Mouse (Mus musculus) megakaryocyte-erythroid progenitor cell, adult 5 weeks (primary cell): ENCODE data around the gene Zfp760. TPM values are rescaled to one million over a fixed set of nuclear protein-coding genes. Genes with fewer than 3 reads are reported as not detected.

Experiments used
- polyA plus RNA-seq: library from polyadenylated mRNA; stranded (reverse); fragments of >175 nt; gene quantifications from 2 replicates; pipeline ENCODE4 v1.2.3, GENCODE M21; 2012

The Zfp760 gene
- polyA plus RNA-seq, result 0.14 and 0.21 TPM in 2 replicates

DNA sequence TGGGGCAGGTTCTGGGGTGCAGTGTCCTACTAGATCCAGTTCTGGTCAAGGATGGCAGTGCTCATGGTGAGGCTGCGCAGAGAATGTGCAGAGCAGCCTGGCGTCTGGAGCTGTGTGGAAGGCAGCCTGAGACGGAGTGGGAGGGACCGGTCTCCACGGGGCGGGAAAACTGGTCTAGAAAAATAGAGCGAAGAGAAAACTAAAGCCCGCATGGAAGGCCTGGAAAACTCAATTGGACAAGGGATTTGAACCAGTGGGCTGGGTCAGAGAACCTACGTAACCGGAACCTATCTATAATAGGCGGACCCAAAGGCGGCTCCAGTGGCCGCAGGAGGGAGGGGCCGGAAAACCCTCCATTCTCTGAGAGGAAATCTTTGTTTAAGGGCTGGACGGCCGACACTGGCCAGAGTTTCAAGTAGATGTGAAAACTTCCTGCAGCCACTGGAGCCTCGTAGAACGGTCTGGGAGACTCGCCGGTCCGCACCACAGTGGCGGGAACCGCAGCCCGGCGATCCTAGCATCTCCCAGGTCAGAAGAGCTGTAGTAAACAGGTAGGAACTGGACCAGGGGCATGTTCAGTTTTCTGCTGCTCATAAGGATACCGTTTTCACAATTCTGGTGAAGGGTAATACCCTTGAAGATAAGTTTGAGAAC, at the start of gene Zfp760:
TSS of gene Zfp760 (plus strand) at position 399 of the 654 bp plus-strand sequence.

GRCm38 (mm10) chr17:21691560-21691959, 16.0 kb upstream of the Zfp760 start, which contains the start of gene Gm10226:
TSS of gene Gm10226 (plus strand) at chr17:21691860.

DNA sequence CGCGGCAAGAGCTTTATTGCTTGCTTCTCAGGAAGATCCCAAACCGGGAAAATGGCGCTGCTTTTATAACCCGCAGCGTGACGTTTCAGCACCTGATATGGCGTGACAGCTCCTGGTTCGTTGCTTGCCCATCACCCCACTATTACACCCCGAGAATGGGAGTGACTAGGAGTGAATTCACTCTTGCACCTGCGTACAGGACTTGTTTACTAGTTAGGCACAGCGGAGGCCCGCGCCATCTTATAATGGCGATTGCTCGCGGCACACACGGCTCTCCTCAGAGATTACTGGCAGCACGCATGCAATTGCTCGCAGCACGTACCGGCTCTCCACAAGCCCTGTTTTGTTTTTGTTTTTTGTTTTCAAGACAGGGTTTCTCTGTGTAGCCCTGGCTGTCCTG, 23.0 kb downstream of the Zfp760 start, which contains the start of gene Zfp229:
TSS of gene Zfp229 (plus strand) at position 301 of the 400 bp plus-strand sequence.

Other genes starting within 250 kb of the Zfp760 start
- gene Zfp53, start 218.7 kb upstream of the Zfp760 start, polyA plus RNA-seq, result 4.2 TPM in 2 replicates
- gene Zfp52, start 172.2 kb upstream of the Zfp760 start, polyA plus RNA-seq, result 2.5 and 2.9 TPM in 2 replicates
- 0.18 and 0.23 TPM in 2 replicates for gene Zfp948, start 140.7 kb upstream of the Zfp760 start, polyA plus RNA-seq
- 0.28 and 0.31 TPM in 2 replicates for gene Zfp983, start 57.1 kb upstream of the Zfp760 start, polyA plus RNA-seq
- 0.68 TPM in 1 of 2 replicates, not detected in the other for gene Gm10226, start 15.9 kb upstream of the Zfp760 start, polyA plus RNA-seq
- gene Zfp229, start 23.1 kb downstream of the Zfp760 start, polyA plus RNA-seq, result 1.0 and 2.9 TPM in 2 replicates
- 0.29 and 0.50 TPM in 2 replicates for gene Zfp820, start 138.0 kb downstream of the Zfp760 start, polyA plus RNA-seq
- 0.29 and 0.75 TPM in 2 replicates for gene Zfp995, start 202.2 kb downstream of the Zfp760 start, polyA plus RNA-seq